Comparison of ENCODE assay signal across 20 mouse cellular contexts in genomic region chr16:13804666-13805065, GRCm38 (mm10). TPM values are rescaled to one million over a fixed set of nuclear protein-coding genes. Genes with fewer than 3 reads are reported as not detected.
DNase-seq lines count a peak whose midpoint lies in the region; ATAC-seq and TF ChIP-seq lines count a peak whose summit lies in the region.
"Had no signal": no experiment of that assay in that cellular context is flagged by ENCODE, and none has a peak within 500 bp of the region (broad histone marks: within the 10 kb centered on the region; RNA-seq: fewer than 3 reads in every experiment).

No protein-coding gene starts in this region.

- H3K36me3 ChIP-seq in hindbrain, embryonic 12.5 days: peaks cover 90% of the 10 kb centered on the region
- peaks cover 95% of the 10 kb centered on the region for H3K36me3 ChIP-seq in hindbrain, embryonic 10.5 days
- peaks cover 51% of the 10 kb centered on the region for H3K36me3 ChIP-seq in midbrain, postnatal 0 days (ENCODE audit: insufficient read depth, low read length)
- peaks cover 95% of the 10 kb centered on the region for H3K36me3 ChIP-seq in midbrain, embryonic 10.5 days

- no peak for ATAC-seq in hindbrain, embryonic 12.5 days (ENCODE audit: low FRiP score)
- ATAC-seq in midbrain, postnatal 0 days (ENCODE audit: low FRiP score): no peak
- ATAC-seq: activated CD4-positive, CD25-positive, alpha-beta regulatory T cell, adult 4 months had no signal

- no peak overlapping the region for H3K4me3 ChIP-seq in cerebellum, adult 2 months (replicated peaks; ENCODE audit: insufficient read depth, low read depth, low read length)
- no peak overlapping the region for H3K4me3 ChIP-seq in hindbrain, embryonic 12.5 days
- H3K4me3 ChIP-seq in hindbrain, embryonic 10.5 days: no peak overlapping the region
- no peak overlapping the region for H3K4me3 ChIP-seq in midbrain, postnatal 0 days (ENCODE audit: low read depth, low read length)
- H3K4me3 ChIP-seq in midbrain, embryonic 10.5 days: no peak overlapping the region
- no peak overlapping the region for H3K4me3 ChIP-seq in olfactory bulb, adult 2 months (ENCODE audit: insufficient read depth, low read depth, low read length)
- H3K4me3 ChIP-seq: embryonic facial prominence, embryonic 13.5 days; limb, embryonic 10.5 days; liver, embryonic 13.5 days; midbrain, embryonic 12.5 days; myocyte; neural tube, embryonic 15.5 days had no signal

- H3K9ac ChIP-seq in hindbrain, embryonic 12.5 days: 0 out of 2 replicates have a peak overlapping the region, but pooled peaks have one; percentile 4
- H3K9ac ChIP-seq in midbrain, postnatal 0 days (replicated peaks; ENCODE audit: low read length, poor library complexity, severe bottlenecking): no peak overlapping the region
- H3K9ac ChIP-seq: embryonic facial prominence, embryonic 13.5 days; liver, embryonic 13.5 days; midbrain, embryonic 12.5 days; neural tube, embryonic 15.5 days had no signal

- 55% methylated on average over 5 of the region's 5 CpGs for WGBS in cerebellum, adult 2 months
- 90% methylated on average over 5 of the region's 5 CpGs for WGBS in hindbrain, embryonic 12.5 days
- 91% methylated on average over 5 of the region's 5 CpGs for WGBS in hindbrain, embryonic 10.5 days
- 83% methylated on average over 5 of the region's 5 CpGs for WGBS in midbrain, postnatal 0 days
- 90% methylated on average over 5 of the region's 5 CpGs for WGBS in midbrain, embryonic 10.5 days
- WGBS in olfactory bulb, adult 2 months: 29% methylated on average over 5 of the region's 5 CpGs

- H3K27ac ChIP-seq in cerebellum, adult 2 months (ENCODE audit: insufficient read depth, low read length): peak overlapping the region; percentile 73
- no peak overlapping the region for H3K27ac ChIP-seq in hindbrain, embryonic 12.5 days
- H3K27ac ChIP-seq in hindbrain, embryonic 10.5 days: no peak overlapping the region
- H3K27ac ChIP-seq in midbrain, postnatal 0 days (ENCODE audit: low read depth, low read length): no peak overlapping the region
- no peak overlapping the region for H3K27ac ChIP-seq in midbrain, embryonic 10.5 days (replicated peaks)
- H3K27ac ChIP-seq in olfactory bulb, adult 2 months (ENCODE audit: insufficient read depth, low read depth, low read length): 0 out of 2 replicates have a peak overlapping the region, but pooled peaks have one; percentile 16
- H3K27ac ChIP-seq: embryonic facial prominence, embryonic 13.5 days; limb, embryonic 10.5 days; liver, embryonic 13.5 days; midbrain, embryonic 12.5 days; neural tube, embryonic 15.5 days had no signal

- H3K4me1 ChIP-seq in cerebellum, adult 2 months (ENCODE audit: control insufficient read depth, insufficient read depth, low read length): no peaks in the 10 kb centered on the region; the same call in 1 of the 2 replicates
- no peaks in the 10 kb centered on the region for H3K4me1 ChIP-seq in hindbrain, embryonic 12.5 days
- H3K4me1 ChIP-seq in hindbrain, embryonic 10.5 days (replicated peaks): no peaks in the 10 kb centered on the region
- H3K4me1 ChIP-seq in midbrain, postnatal 0 days (ENCODE audit: insufficient read depth, low read length): no peaks in the 10 kb centered on the region
- H3K4me1 ChIP-seq in midbrain, embryonic 10.5 days: no peaks in the 10 kb centered on the region
- H3K4me1 ChIP-seq in olfactory bulb, adult 2 months (ENCODE audit: control insufficient read depth, insufficient read depth, low read length): peaks cover 3% of the 10 kb centered on the region
- H3K4me1 ChIP-seq: embryonic facial prominence, embryonic 13.5 days; limb, embryonic 10.5 days; liver, embryonic 13.5 days; midbrain, embryonic 12.5 days; neural tube, embryonic 15.5 days had no signal

- H3K4me2 ChIP-seq in hindbrain, embryonic 12.5 days (replicated peaks): no peak overlapping the region
- no peak overlapping the region for H3K4me2 ChIP-seq in midbrain, postnatal 0 days (ENCODE audit: low read depth, low read length, poor library complexity, severe bottlenecking)
- H3K4me2 ChIP-seq: embryonic facial prominence, embryonic 13.5 days; liver, embryonic 13.5 days; midbrain, embryonic 12.5 days; neural tube, embryonic 15.5 days had no signal

- no peak for TF ChIP-seq POLR2A in cerebellum, adult 2 months (IDR thresholded peaks at IDR 0.05; ENCODE audit: borderline replicate concordance, insufficient read depth, low read length)
- TF ChIP-seq POLR2A in olfactory bulb, adult 2 months (IDR thresholded peaks at IDR 0.05; ENCODE audit: insufficient read depth, low read depth, low read length): no peak

- H3K27me3 ChIP-seq in cerebellum, adult 2 months (ENCODE audit: control insufficient read depth, insufficient read depth, low read length): no peaks in the 10 kb centered on the region
- H3K27me3 ChIP-seq in hindbrain, embryonic 12.5 days: no peaks in the 10 kb centered on the region
- no peaks in the 10 kb centered on the region for H3K27me3 ChIP-seq in hindbrain, embryonic 10.5 days (ENCODE audit: insufficient read depth, poor library complexity, severe bottlenecking)
- no peaks in the 10 kb centered on the region for H3K27me3 ChIP-seq in midbrain, postnatal 0 days (ENCODE audit: insufficient read depth, low read length)
- H3K27me3 ChIP-seq in midbrain, embryonic 10.5 days (ENCODE audit: low read depth, poor library complexity, severe bottlenecking): no peaks in the 10 kb centered on the region
- H3K27me3 ChIP-seq: embryonic facial prominence, embryonic 13.5 days; liver, embryonic 13.5 days; midbrain, embryonic 12.5 days; neural tube, embryonic 15.5 days had no signal

- TF ChIP-seq CTCF in cerebellum, adult 2 months (IDR thresholded peaks at IDR 0.05; ENCODE audit: borderline replicate concordance, insufficient read depth, low read depth, low read length): peak; percentile 40; the same call in 1 of the 2 replicates
- peak; percentile 40 for TF ChIP-seq CTCF in midbrain, postnatal 0 days (IDR thresholded peaks at IDR 0.05)
- TF ChIP-seq CTCF in olfactory bulb, adult 2 months (IDR thresholded peaks at IDR 0.05; ENCODE audit: insufficient read depth, low read depth, low read length): no peak

- no peak for DNase-seq in cerebellum, adult 2 months
- no peak for DNase-seq in cerebellum, adult 11 months
- no peak for DNase-seq in hindbrain, embryonic 10.5 days (ENCODE audit: low spot score)
- DNase-seq in midbrain, postnatal 0 days (ENCODE audit: low spot score): peak; percentile 17
- no peak for DNase-seq in midbrain, embryonic 10.5 days (ENCODE audit: low spot score)
- DNase-seq in adrenal gland, adult 18-20 months (ENCODE audit: low spot score in 2 of 2): no peak
- DNase-seq: gastrocnemius, postnatal 10 days; heart, postnatal 36 days; liver, embryonic 13.5 days; lung, postnatal 14 days; retina, postnatal 1 day; spleen, adult 18-20 months had no signal

- H3K9me3 ChIP-seq in hindbrain, embryonic 12.5 days (replicated peaks): no peaks in the 10 kb centered on the region
- no peaks in the 10 kb centered on the region for H3K9me3 ChIP-seq in hindbrain, embryonic 10.5 days
- no peaks in the 10 kb centered on the region for H3K9me3 ChIP-seq in midbrain, postnatal 0 days (ENCODE audit: low read length)
- no peaks in the 10 kb centered on the region for H3K9me3 ChIP-seq in midbrain, embryonic 10.5 days (replicated peaks)
- H3K9me3 ChIP-seq: embryonic facial prominence, embryonic 13.5 days; limb, embryonic 10.5 days; liver, embryonic 13.5 days; midbrain, embryonic 12.5 days; neural tube, embryonic 15.5 days had no signal

RNA-seq across cellular contexts. Expression of gene Ntan1, which starts 14.0 kb away (rescaled TPM):
- 120 and 121 TPM in 2 replicates for polyA plus RNA-seq in cerebellum, adult 2 months (2012; rRNA removed)
- polyA plus RNA-seq in hindbrain, embryonic 12.5 days (2016; fragmentation: Nextera tagmentation; extraction: Ambion mirVana): 184 and 198 TPM in 2 replicates
- 137 and 169 TPM in 2 replicates for polyA plus RNA-seq in hindbrain, embryonic 10.5 days (2016; fragmentation: Nextera tagmentation; extraction: Ambion mirVana)
- 148 and 162 TPM in 2 replicates for total RNA-seq in midbrain, postnatal 0 days (2014; rRNA removed)
- 224 and 237 TPM in 2 replicates for polyA plus RNA-seq in midbrain, postnatal 0 days (2015; fragmentation: Nextera tagmentation; extraction: Ambion mirVana)
- 129 and 145 TPM in 2 replicates for polyA plus RNA-seq in midbrain, embryonic 10.5 days (2016; fragmentation: Nextera tagmentation; extraction: Ambion mirVana)
- not detected in 2 replicates for polyA plus RNA-seq in olfactory bulb, adult 2 months (2012; ENCODE audit: insufficient read depth, insufficient read length, low replicate concordance, missing spikeins)
- 10 to 100 TPM; 48.9 to 76.9 TPM for total RNA-seq in adrenal gland, adult 18-20 months (2021)

RNA-seq across cellular contexts. Expression of gene Rrn3, which starts 24.2 kb away (rescaled TPM):
- polyA plus RNA-seq in cerebellum, adult 2 months (2012; rRNA removed): 35.8 and 39.1 TPM in 2 replicates
- 124 and 127 TPM in 2 replicates for polyA plus RNA-seq in hindbrain, embryonic 12.5 days (2016; fragmentation: Nextera tagmentation; extraction: Ambion mirVana)
- polyA plus RNA-seq in hindbrain, embryonic 10.5 days (2016; fragmentation: Nextera tagmentation; extraction: Ambion mirVana): 96.5 and 104 TPM in 2 replicates
- total RNA-seq in midbrain, postnatal 0 days (2014; rRNA removed): 77.5 and 85.5 TPM in 2 replicates
- polyA plus RNA-seq in midbrain, postnatal 0 days (2015; fragmentation: Nextera tagmentation; extraction: Ambion mirVana): 74.6 and 80.8 TPM in 2 replicates
- polyA plus RNA-seq in midbrain, embryonic 10.5 days (2016; fragmentation: Nextera tagmentation; extraction: Ambion mirVana): 101 and 114 TPM in 2 replicates
- not detected in 2 replicates for polyA plus RNA-seq in olfactory bulb, adult 2 months (2012; ENCODE audit: insufficient read depth, insufficient read length, low replicate concordance, missing spikeins)
- 10 to 100 TPM; 45.5 to 61.1 TPM for total RNA-seq in adrenal gland, adult 18-20 months (2021)

Comparison
In these comparisons a context has a peak if more than half of its experiments do, and no peak if none do; other contexts are left out.
1. H3K27ac ChIP-seq: peak in cerebellum, adult 2 months (single experiment) and olfactory bulb, adult 2 months (single experiment); none in hindbrain, embryonic 12.5 days (single experiment), hindbrain, embryonic 10.5 days (single experiment), midbrain, postnatal 0 days (single experiment) and midbrain, embryonic 10.5 days (single experiment).
2. RNA of gene Ntan1, which starts 14.0 kb away (polyA plus RNA-seq): 224 to 237 TPM in midbrain, postnatal 0 days, 184 to 198 TPM in hindbrain, embryonic 12.5 days, 137 to 169 TPM in hindbrain, embryonic 10.5 days, 129 to 145 TPM in midbrain, embryonic 10.5 days and 120 to 121 TPM in cerebellum, adult 2 months; not detected in olfactory bulb, adult 2 months; every median in the first group is over 100 times any median in the second.